Mouse (Mus musculus) intestine, embryonic 16.5 days (tissue): ENCODE measurements at regions not wholly inside any gene's neighbourhood (a gene's known extent, or its start where the extent isn't known, plus 50 kb on each side); places are given as distances from the start of the nearest gene placed in this dataset.
A peak's percentile ranks its signal among the peaks of the same experiment; 100 is the strongest.

Source experiments
- ATAC-seq: fragments of 200-750 bp; cut with Nextera tagmentation; 2 replicates; pipeline ENCODE4 v1.8.0; 2017; ENCODE audit warnings: moderate TSS enrichment, moderate library complexity
- H3K27ac ChIP-seq: fragments of 300-500 bp; sonication (generic); 2 replicates; pipeline ENCODE4 v1.5.1; 2014; ENCODE audit warnings: mild to moderate bottlenecking, low read length
- H3K27me3 ChIP-seq: fragments of 300-500 bp; sonication (generic); replicated peaks from 2 replicates; pipeline ENCODE4 v1.6.1; 2014; ENCODE audit warnings: low read length, control low read depth, mixed read lengths; ENCODE audit not compliant: control insufficient read depth, insufficient read depth
- H3K36me3 ChIP-seq: fragments of 300-500 bp; sonication (generic); 2 replicates; pipeline ENCODE4 v1.6.1; 2014; ENCODE audit warnings: low read length, control low read depth; ENCODE audit not compliant: control insufficient read depth, insufficient read depth
- H3K4me1 ChIP-seq: fragments of 300-500 bp; sonication (generic); 2 replicates; pipeline ENCODE4 v1.6.1; 2014; ENCODE audit warnings: low read length, control low read depth, mixed read lengths; ENCODE audit not compliant: control insufficient read depth, insufficient read depth
- H3K4me2 ChIP-seq: fragments of 300-500 bp; sonication (generic); 2 replicates; pipeline ENCODE4 v1.6.1; 2014; ENCODE audit warnings: low read depth, low read length, control low read depth
- H3K4me3 ChIP-seq: fragments of 300-500 bp; sonication (generic); 2 replicates; pipeline ENCODE4 v1.5.1; 2014; ENCODE audit warnings: mild to moderate bottlenecking, low read length
- H3K9ac ChIP-seq: fragments of 300-500 bp; sonication (generic); 2 replicates; pipeline ENCODE4 v1.6.1; 2014; ENCODE audit warnings: low read depth, low read length
- H3K9me3 ChIP-seq: fragments of 300-500 bp; sonication (generic); 2 replicates; pipeline ENCODE4 v1.6.1; 2016; ENCODE audit warnings: low read length, control low read depth; ENCODE audit not compliant: control insufficient read depth
- WGBS: fragments of 180-500 bp; shearing (Covaris S2); extraction: QIAGEN DNeasy Blood & Tissue Kit; methylation state at CpG from one replicate; pipeline ENCODE4 v1.1.7; 2014; 5-methylcytosine and 5-hydroxymethylcytosine counted together

GRCm38 (mm10) chr14:97560121-97560907, 609.3 kb downstream of the Dach1 start:
- no peak for ATAC-seq
- Histone ChIP-seq H3K9me3 (no peaks in the 10 kb centered on the region), H3K9ac (no peak overlapping the region), H3K27ac (no peak overlapping the region), H3K4me3 (no peak overlapping the region), H3K4me1 (no peaks in the 10 kb centered on the region), H3K36me3 (no peaks in the 10 kb centered on the region), H3K4me2 (no peak overlapping the region), H3K27me3 (no peaks in the 10 kb centered on the region)
- 35% methylated on average over 7 of the region's 7 CpGs for WGBS

DNA sequence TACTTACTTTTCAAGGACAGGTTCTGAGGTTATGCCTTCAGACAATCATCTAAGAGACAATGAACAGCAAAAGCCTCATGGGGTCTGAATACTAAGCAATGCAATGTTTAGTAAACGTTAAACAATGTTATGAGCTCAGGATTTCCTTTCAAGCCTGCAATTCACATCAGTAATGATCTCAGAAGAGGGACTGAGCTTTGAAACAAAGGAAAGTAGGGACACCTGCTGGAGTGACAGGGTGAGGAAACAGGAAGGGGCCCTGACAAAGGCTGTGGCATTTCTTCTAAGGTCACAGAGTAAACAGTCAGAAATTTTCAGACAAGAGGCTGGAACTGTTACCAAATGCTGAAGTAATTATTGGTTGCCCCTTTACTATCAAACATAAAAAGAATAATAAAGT, 610.0 kb downstream of the Dach1 start:
- Histone ChIP-seq H3K4me3 (no peak overlapping the region), H3K4me1 (no peaks in the 10 kb centered on the region), H3K36me3 (no peaks in the 10 kb centered on the region), H3K9me3 (no peaks in the 10 kb centered on the region), H3K27me3 (no peaks in the 10 kb centered on the region), H3K4me2 (no peak overlapping the region), H3K27ac (no peak overlapping the region), H3K9ac (no peak overlapping the region)
- ATAC-seq: peak; percentile 59
- WGBS: 7% methylated on average over 1 of the region's 1 CpGs

- no peak for ATAC-seq
- 85% methylated on average over 2 of the region's 2 CpGs for WGBS
- H3K4me2 ChIP-seq: no peak overlapping the region
- no peaks in the 10 kb centered on the region for H3K36me3 ChIP-seq
- no peaks in the 10 kb centered on the region for H3K27me3 ChIP-seq
- no peak overlapping the region for H3K4me3 ChIP-seq
- H3K9me3 ChIP-seq: no peaks in the 10 kb centered on the region
- H3K9ac ChIP-seq: no peak overlapping the region
- no peaks in the 10 kb centered on the region for H3K4me1 ChIP-seq
- no peak overlapping the region for H3K27ac ChIP-seq
These were observed 611.3 kb downstream of the Dach1 start for GRCm38 (mm10) chr14:97558289-97558688.

- Histone ChIP-seq H3K9me3 (no peaks in the 10 kb centered on the region), H3K27me3 (no peaks in the 10 kb centered on the region), H3K27ac (no peak overlapping the region), H3K4me1 (no peaks in the 10 kb centered on the region), H3K36me3 (no peaks in the 10 kb centered on the region), H3K4me2 (no peak overlapping the region), H3K4me3 (no peak overlapping the region), H3K9ac (no peak overlapping the region)
- ATAC-seq: no peak
- 76% methylated on average over 1 of the region's 1 CpGs for WGBS
These were observed 611.7 kb downstream of the Dach1 start for GRCm38 (mm10) chr14:97557888-97558287.

DNA sequence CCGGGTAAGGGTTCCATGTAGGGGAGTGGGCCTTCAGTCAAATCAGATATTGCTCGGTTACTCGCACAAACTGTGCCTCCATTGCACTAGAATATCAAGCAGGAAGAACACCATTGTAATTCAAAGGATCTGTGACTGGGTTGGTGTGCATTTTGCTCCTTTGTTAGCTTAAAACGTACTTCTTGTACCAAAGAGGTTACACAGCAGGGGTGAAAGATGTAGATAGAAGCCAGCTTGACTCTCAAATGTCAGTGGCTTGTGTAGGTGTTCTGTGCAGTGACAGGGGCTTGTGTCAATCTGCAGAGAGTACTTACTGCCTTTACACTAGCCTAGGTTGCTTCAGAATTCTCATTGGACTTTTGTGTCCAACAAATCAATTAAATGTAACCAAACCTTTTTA, 623.3 kb downstream of the Dach1 start:
- Histone ChIP-seq H3K4me1 (no peaks in the 10 kb centered on the region), H3K4me2 (no peak overlapping the region), H3K27ac (no peak overlapping the region), H3K9ac (no peak overlapping the region), H3K4me3 (no peak overlapping the region), H3K27me3 (no peaks in the 10 kb centered on the region), H3K9me3 (no peaks in the 10 kb centered on the region), H3K36me3 (no peaks in the 10 kb centered on the region)
- WGBS: 85% methylated on average over 4 of the region's 4 CpGs
- no peak for ATAC-seq

DNA sequence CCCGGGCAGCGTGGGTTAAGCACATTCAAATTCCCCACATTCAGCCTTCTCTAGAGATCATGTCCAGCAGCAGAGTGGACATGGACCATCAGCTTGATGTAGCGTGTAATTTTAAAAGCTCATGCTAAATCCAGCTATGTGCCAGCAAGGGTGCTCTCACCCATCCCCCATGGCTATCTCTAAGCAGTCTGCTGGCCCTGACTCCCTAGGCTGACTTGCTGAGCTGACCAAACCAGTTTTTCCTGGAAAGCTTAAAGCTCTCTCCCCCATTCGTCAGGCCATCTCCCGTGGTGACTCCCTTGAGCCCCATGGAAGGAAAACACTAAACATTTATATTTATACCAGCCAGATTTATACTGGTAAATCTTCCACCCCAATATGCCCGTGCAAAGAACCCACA, 625.3 kb downstream of the Dach1 start:
- ATAC-seq: peak; percentile 86
- WGBS: 55% methylated on average over 6 of the region's 6 CpGs
- no peaks in the 10 kb centered on the region for H3K27me3 ChIP-seq
- no peaks in the 10 kb centered on the region for H3K9me3 ChIP-seq
- H3K27ac ChIP-seq: no peak overlapping the region
- H3K4me1 ChIP-seq: no peaks in the 10 kb centered on the region
- H3K9ac ChIP-seq: no peak overlapping the region
- H3K36me3 ChIP-seq: no peaks in the 10 kb centered on the region
- H3K4me3 ChIP-seq: no peak overlapping the region
- H3K4me2 ChIP-seq: no peak overlapping the region

DNA sequence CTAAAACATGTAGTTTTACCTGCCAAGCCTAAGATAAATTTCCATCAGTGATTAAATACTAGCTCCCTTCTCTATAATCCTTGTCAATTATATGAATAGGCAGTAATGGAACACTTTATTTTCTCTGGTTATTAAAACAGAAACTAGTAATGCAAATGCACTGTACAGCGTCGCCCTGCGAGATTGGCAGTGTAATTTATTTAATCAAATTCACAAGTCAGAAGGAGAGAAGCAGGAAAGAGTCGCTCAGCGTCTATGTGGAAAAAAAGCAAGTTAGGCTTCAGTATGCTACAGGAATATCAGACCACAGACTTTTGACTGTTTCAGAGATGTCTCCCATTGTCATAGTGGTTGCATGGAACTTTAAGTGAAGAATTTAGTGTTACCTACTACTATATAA, 632.6 kb downstream of the Dach1 start:
- no peak for ATAC-seq
- no peaks in the 10 kb centered on the region for H3K36me3 ChIP-seq
- H3K4me2 ChIP-seq: no peak overlapping the region
- WGBS: 87% methylated on average over 5 of the region's 5 CpGs
- H3K9me3 ChIP-seq: no peaks in the 10 kb centered on the region
- H3K27ac ChIP-seq: no peak overlapping the region
- H3K4me1 ChIP-seq: no peaks in the 10 kb centered on the region
- no peak overlapping the region for H3K4me3 ChIP-seq
- no peak overlapping the region for H3K9ac ChIP-seq
- H3K27me3 ChIP-seq: no peaks in the 10 kb centered on the region

GRCm38 (mm10) chr14:97511318-97511717, 658.2 kb downstream of the Dach1 start:
- H3K9ac ChIP-seq: no peak overlapping the region
- no peak for ATAC-seq
- 11% methylated on average over 1 of the region's 1 CpGs for WGBS

GRCm38 (mm10) chr14:97489427-97490347, 679.9 kb downstream of the Dach1 start:
- no peak overlapping the region for H3K4me3 ChIP-seq
- no peak overlapping the region for H3K4me2 ChIP-seq
- H3K27me3 ChIP-seq: no peaks in the 10 kb centered on the region
- no peak overlapping the region for H3K27ac ChIP-seq
- ATAC-seq: no peak
- no peaks in the 10 kb centered on the region for H3K9me3 ChIP-seq
- no peaks in the 10 kb centered on the region for H3K4me1 ChIP-seq
- H3K36me3 ChIP-seq: no peaks in the 10 kb centered on the region
- no peak overlapping the region for H3K9ac ChIP-seq
- WGBS: 84% methylated on average over 10 of the region's 10 CpGs

More at GRCm38 (mm10) chr14:97511318-97511717, 658.2 kb downstream of the Dach1 start:
- Histone ChIP-seq H3K4me1 (no peaks in the 10 kb centered on the region), H3K36me3 (no peaks in the 10 kb centered on the region), H3K27me3 (no peaks in the 10 kb centered on the region), H3K9me3 (no peaks in the 10 kb centered on the region), H3K27ac (no peak overlapping the region), H3K4me3 (no peak overlapping the region), H3K4me2 (no peak overlapping the region)
